Mouse (Mus musculus) heart, postnatal 25 days (tissue): ENCODE measurements at regions not wholly inside any gene's neighbourhood (a gene's known extent, or its start where the extent isn't known, plus 50 kb on each side); places are given as distances from the start of the nearest gene placed in this dataset.
A peak's percentile ranks its signal among the peaks of the same experiment; 100 is the strongest.
"Not testable (repeated sequence)": the region's sequence is repeated elsewhere in the genome, so short reads cannot be mapped to it uniquely, and the experiment has no call there.

ENCODE experiments used
- DNase-seq: peaks from one replicate; pipeline ENCODE4 v3.0.0; 2022; ENCODE audit warnings: low spot score
- intact Hi-C: fragments of 180-260 bp; cut with DNase I; formaldehyde crosslinking; loops from one replicate; pipeline ENCODE4 v1.15.1; 2025

DNA sequence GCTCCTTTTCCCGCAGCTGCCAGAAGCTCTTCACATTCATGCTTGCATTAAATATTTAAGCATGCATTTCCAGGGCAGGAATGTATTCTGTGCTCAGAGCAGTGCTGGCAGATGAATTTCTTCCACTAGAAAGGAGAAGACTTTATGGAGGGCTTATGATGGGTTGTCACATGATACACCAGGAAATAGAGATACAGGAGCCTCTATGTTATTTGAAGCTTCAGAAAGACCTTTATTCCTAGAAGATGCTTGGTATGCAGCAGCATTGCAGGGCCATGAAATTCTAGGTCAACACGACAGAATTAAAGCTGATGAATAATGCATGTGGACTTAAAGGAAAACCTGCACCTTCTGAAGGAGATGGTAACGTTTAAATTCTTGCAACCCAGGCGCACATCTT is 212.1 kb downstream of the Adgrg6 start:
- intact Hi-C loops, result no loop called here
- no peak for DNase-seq

DNA sequence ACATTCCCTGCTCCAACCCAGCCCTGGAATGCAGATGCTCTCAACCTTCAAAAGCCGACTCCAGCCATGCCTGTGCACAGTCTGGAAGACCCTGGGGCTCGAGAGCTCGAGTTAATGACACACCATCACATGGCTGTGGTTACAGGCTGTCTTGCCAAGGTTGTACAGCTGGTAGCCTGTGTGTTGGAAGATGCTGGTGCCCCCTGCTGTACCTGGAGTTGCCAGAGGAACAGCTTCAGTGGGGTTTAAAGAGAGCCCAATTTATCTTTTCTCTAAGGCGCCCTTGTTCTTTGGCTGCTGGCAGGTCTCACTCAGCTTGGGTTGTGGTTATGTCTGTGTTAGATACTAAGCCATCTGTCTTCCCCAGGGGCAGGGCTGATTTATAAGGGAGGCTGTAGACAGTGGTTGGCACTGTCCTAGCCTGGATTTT is 212.8 kb downstream of the Adgrg6 start:
- DNase-seq, result no peak
- intact Hi-C loops, result no loop called here

DNA sequence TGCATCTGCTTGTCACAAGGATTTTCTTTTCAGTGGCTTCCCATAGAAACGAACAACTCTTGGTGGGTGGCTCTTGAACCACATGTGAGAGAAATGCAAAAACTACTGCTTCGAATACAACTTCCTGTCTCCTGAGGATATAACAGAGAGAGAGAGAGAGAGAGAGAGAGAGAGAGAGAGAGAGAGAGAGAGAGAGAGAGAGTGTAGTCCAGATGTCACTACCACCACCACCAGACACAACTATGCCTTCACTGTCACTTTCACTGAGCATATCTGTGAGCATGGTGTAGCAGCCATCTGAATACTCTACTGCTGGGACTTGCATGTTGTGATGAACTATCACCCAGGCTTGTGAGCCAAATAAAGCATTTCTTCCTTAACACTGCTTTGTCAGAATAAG is 216.6 kb downstream of the Adgrg6 start:
- no peak for DNase-seq
- intact Hi-C loops, result no loop called here

DNA sequence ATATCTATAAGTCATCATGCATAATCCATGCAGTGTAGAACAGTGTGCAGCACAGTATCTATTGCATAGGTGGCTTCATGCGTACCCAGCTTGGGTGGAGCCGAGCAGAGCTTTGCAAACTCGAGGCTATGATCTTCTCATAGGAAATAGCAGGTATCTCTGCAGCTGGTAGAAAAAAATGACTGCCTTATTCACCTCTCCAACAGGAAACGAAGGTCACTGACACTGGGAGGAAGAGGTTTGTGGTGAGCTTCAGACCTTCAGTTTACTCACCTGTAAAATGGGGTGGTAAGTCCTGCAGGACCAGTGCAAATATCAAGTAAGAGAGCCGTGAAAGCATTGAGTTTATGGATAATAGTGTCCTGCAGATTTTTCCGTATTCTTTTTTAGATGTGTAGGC is 219.2 kb downstream of the Adgrg6 start:
- intact Hi-C loops, result no loop called here

DNA sequence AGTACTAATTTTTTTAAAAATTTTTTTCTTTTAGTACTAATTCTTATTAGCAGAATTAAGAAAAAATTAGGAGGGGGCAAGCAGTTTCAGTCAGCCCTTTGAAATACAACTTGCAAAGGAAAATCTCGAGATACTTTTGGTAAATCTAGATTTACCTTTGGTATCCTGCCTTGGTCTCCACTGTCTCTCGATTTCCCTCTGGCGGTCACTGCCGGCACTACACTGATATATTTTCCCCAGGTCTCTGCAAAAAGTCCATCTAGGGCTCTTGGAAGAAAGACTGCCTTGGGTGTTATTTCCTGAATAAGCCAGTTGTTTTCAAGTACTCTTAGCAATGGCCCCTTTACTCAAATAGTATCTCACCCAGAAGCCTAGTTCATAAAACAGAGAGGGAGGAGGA is 224.0 kb downstream of the Adgrg6 start:
- intact Hi-C loops, result loop anchor here (1.0 to 2.0 kb wide), 2 partner anchors 70 to 757 kb away; no protein-coding TSS in a partner anchor
- peak; percentile 20 for DNase-seq

More for the DNA sequence above, 219.2 kb downstream of the Adgrg6 start:
- no peak for DNase-seq

DNA sequence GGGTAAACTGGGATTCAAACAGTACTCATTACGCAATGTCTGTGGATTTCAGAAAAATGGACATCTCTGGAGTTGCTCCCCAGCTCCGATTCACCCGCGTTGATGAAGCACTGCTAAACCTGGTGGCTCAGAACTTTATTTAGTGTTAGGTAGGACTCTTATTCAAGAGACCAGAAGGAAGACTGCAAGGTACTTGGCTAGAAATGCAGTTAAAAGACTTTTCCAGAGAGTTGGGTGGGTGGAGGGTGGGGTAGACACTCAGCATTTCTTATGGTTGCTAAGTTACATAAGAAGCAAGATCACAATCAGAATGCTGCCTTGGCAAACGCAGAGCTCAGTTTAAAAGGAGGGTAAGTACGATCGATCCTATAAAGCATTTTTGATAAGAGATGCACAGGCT is 230.2 kb downstream of the Adgrg6 start:
- DNase-seq, result no peak
- intact Hi-C loops, result no loop called here

DNA sequence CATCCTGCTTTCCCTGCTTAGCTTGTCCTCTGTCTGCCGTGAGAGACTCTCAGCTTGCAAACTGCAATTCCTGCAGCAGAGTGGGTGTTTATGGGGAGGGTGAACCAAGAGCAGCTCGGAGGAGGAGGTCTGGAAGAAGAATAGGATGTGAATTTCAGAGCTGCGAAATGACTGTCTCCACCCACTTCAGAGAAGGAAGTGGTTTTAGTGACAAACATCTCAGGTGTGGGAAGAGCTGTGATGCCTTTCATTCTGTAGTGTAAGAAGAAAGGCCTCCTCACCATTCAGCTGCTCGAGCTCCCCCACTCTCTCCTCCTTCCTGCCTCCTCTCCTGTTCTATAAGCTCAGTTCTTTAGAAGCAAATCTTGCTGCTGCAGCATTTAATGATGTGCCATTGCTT is 230.9 kb downstream of the Adgrg6 start:
- DNase-seq, result no peak
- intact Hi-C loops, result no loop called here

DNA sequence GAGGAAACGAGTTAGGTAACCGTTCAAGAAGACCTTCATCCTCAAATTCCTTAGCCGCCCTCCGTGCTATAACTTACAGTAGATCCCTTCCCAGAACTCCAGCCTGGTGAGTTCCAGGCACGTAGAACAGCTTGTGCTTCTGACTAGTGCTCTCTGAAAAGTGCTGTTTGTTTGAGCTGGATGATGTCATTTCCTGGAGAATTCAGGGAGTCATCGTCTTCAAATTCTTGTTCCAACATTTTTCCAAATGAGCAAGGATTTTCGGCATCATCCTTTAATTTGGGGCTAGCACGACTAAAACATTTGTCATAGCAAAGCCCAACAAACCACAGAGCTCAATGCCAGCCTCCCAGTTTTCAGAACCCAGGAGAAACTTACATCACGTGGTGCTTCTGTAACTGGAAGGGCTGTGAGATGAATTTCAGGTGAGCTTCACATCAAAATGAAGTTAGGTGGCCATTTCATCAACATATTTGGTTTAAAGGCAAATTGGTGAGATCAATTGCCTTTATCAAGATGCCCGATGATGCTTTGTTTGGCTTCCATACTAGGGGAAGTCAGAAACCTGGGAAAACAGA is 231.4 kb downstream of the Adgrg6 start:
- DNase-seq, result no peak
- intact Hi-C loops, result no loop called here

DNA sequence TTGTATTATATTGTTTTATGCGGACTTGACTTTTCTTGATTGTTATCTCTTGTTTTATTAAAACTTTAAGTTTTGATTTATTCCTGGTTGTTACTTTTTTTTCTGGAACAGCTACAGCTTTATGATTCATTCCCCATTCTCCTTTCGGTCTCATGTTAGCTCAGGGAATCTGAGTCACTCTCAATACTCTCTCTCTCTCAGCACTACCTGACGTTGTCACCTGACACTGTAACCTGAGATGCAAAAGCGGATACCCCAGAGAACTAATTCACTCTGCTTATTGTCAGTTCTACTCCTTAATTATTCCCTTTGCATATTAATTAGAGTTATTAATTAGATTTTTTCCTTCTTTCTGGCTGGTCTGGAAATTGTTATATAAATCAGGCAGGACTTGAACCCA is 232.5 kb downstream of the Adgrg6 start:
- intact Hi-C loops, result no loop called here
- DNase-seq, result no peak

DNA sequence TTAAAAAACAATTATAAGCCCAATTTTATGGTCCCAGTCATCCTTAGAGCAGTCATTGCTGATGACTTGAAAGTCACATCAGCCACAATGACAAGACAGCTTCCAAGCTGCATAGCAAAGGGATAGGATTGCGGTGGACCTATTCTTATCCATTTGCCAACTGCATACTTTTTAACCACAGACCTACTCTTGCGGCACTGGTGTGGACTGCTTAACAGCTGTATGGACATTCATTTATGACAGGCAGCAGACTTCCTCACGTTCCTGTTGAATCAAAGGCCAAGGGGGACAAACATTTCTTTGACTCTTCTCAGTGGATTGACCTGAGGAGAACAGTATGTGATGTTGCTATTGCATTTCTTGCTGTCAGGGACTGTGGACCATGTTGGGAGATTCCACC is 233.5 kb downstream of the Adgrg6 start:
- no peak for DNase-seq
- intact Hi-C loops, result no loop called here

DNA sequence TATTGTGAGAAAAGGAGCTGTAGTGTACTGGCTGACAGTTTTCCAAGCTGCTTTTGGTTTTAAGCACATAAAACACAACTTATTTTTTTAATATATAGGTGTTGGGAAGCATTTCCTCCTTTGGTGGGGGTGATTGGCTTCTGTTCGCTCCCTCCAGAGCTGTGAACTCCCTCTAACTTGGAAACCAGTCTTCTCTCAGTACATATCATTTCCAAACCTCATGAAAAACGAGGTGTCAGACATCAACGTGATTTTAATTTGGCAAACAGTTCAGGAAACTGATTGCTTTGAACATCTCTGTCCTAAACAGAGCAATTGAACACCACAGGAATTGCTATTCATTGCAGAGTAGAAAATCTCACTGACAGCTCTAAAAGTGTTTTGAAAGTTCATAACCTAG is 238.6 kb downstream of the Adgrg6 start:
- no peak for DNase-seq
- intact Hi-C loops, result no loop called here

DNA sequence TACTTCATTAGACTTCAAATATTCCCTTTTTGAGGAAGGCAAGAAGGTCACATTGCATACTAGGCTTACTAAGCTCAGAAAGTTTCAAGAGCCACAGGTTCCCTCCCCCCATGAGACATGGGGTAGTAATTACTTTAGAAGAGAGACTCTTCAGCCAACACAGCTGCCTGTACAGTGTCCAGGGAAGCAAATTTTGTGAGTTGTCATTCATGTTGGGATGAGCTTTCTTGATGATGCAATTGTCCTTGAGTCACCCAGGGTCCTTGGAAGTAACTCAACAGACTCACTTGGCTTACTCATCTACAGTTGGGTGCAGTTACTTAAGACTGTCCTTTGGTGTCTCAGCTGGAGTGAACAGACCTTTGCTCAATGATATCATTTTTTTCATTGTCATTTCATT is 242.0 kb downstream of the Adgrg6 start:
- intact Hi-C loops, result no loop called here
- DNase-seq, result peak; percentile 5

DNA sequence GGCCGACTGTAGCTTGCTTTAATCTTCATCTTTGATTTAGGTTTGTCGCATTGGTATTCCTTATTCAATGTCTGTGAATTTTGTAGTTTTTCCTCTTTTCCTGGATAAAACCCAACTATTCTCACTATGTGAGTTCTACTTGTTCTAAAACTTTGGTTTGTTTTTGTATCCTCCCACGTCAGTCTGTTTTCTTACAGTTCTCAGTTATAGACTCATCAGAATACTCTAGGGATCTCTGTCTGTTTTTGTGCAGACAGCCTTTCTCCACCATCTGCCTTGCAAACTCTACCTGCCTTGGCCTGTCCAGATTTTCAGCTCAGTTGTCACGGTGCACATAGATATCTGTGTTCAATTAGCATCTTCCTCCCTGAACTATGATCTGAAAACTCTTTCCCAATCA is 249.3 kb downstream of the Adgrg6 start:
- intact Hi-C loops, result no loop called here

DNA sequence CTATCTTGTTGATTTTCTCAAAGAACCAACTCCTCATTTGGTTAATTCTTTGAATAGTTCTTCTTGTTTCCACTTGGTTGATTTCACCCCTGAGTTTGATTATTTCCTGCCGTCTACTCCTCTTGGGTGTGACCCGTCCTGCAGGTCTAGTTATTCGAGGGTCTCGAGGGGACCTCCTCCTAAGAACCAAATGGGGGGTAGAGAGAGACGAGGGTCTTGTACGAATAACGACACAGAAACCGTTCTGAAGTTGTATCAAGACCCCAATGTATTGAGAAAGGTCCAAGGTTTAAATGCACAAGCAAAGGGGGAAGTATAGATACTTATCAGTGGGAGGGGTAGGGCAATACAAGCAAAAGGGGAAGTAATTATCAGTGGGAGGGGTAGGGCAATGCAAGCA is 252.8 kb downstream of the Adgrg6 start:
- DNase-seq, intact Hi-C loops: not testable (repeated sequence)

More for the DNA sequence above, 249.3 kb downstream of the Adgrg6 start:
- no peak for DNase-seq

DNA sequence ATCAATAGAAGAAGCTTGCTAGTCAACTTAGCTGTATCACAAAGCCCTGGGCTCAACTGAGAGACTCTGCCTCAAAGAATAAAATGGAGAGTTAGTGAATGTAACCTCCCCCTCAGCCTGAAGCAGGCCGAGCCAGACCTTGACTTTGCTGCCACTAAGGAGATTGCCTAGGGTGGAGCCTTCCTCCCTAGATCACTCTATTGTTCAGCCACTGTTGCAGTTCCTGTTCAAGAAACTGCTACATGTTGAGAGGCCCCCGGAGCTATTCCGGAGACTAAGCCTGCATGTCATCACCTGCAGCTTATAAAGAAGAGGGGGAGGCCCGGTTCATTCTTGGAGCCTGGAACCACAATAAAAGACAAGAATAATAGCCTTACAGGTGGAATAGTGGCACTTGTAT is 257.9 kb downstream of the Adgrg6 start:
- no peak for DNase-seq
- intact Hi-C loops, result no loop called here

DNA sequence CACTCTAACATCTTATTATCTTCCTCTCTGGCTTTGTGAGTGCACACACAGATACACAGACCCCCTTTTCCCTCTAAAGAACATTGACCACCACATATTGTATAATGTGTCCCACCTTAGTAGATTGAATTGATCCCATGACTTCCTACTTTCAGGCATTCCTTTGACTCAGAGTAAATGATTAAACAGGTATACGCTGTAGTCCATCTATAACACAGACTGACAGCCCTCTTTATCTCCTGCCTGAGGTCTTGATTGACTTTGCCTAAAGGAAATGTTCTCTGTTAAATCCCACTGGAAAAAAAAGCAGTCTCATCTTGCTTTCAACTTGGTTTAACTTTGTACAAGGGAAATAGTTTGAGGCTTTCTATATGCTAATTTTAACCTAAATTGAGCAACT is 268.8 kb downstream of the Adgrg6 start:
- DNase-seq, result no peak
- intact Hi-C loops, result no loop called here

DNA sequence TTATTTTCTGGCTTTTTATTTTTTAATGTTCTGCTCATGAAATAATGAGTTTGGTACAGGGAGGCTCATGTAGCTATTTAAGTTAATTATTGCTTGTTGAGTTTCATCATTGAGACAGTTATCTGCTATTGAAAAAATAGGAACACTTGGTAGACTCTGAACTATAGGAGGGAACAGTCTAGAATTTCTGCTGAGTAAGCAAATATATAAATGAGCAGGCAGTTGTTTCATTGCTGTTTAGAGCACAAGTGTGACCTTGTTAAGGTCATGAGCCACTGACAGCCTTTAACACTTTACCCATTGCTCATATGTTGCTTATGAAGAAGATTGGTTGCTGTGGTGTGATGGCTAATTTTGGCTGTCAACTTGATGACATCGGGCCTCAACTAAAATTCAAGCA is 270.0 kb downstream of the Adgrg6 start:
- no peak for DNase-seq
- intact Hi-C loops, result no loop called here

DNA sequence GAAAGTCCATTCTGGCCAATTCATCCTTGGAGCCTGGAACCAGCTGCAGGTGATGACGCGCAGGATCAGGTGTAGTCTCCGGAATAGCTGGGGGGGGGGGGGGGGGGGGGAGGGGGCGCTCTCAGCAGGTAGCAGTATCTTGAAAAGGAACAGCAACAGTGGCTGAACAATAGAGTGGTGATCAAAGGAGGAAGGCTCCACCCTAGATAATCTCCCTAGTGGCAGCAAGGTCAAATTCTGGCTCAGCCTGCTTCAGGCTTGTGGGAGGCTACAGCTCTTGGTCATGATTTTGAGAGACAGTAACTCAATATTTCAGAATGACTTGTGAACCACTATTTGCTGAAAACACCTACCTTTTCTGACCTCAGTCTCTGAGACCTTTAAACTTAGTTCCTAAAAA is 275.5 kb downstream of the Adgrg6 start:
- intact Hi-C loops, result no loop called here
- DNase-seq, result no peak

DNA sequence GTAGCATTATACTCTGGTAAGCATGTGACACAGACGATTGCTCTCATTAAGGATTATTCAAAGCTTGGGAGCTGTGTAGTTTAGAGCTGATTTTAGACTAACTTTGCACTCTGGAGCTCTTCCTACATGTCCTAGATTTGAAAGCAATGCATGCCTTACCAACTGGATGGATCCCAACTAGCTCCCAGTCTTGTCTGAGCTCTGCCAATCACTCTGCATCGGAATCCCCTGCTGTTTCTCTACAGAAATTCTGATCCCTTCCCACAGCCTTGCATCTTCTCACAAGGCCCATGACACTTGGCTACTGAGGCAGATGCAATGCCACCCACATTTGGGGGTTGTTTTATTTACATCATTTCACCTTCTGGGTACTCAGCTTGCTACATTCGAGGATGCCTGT is 277.8 kb downstream of the Adgrg6 start:
- DNase-seq, result no peak
- intact Hi-C loops, result no loop called here

DNA sequence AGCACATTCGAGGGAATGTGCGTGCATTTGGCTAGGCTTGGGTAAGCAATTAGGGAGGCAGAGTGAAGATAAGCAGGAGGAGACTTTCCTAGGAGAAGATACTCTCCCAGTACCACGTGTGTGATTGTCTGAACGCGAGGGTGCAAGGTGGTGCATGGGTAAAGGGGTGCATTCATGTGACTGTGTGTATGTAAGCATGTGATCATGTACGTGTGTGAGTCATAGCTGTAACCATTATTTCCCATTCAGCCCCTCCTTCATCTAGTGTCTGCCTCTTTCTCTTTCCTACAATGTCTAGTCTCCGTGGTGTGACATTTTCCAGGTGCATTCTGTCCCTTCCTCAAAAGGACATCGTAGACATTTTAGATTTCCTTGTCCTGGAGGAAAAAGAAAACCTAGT is 273.8 kb downstream of the Hivep2 start:
- no peak for DNase-seq
- intact Hi-C loops, result no loop called here

DNA sequence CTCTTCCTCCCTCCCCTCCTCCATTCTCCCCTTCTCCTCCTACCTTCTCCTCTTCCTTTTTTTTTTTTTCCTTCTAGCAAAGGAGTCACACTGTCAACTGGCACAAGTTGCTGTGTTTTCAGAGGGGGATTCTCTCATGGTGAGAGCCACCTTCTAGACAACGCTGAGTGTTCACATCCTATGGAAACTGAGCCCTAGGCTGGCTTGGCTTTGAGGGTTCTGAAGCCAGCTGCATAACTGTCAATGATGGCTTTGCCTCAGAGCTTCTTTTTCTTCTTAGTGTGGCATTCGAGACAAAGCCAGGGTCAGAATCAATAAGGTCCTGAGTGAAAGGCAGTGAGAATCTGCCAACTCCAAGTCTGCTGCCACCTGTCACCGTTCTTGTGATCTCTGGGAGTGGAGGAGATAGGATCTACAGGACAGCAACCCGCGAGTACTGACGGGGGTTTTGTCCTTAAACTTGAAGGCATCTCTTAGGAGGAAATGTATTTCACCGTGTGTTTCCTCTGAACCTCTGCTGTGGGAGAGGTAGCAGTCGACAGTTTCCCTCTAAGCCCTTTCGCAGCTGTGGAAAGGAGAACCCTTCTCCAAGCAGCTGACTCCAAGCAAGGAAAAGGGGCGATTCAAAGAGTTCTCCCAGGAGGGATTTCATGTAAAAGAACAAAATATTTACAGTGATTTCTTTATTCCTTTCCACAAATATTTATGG is 269.2 kb downstream of the Hivep2 start:
- DNase-seq, result no peak
- intact Hi-C loops, result no loop called here

DNA sequence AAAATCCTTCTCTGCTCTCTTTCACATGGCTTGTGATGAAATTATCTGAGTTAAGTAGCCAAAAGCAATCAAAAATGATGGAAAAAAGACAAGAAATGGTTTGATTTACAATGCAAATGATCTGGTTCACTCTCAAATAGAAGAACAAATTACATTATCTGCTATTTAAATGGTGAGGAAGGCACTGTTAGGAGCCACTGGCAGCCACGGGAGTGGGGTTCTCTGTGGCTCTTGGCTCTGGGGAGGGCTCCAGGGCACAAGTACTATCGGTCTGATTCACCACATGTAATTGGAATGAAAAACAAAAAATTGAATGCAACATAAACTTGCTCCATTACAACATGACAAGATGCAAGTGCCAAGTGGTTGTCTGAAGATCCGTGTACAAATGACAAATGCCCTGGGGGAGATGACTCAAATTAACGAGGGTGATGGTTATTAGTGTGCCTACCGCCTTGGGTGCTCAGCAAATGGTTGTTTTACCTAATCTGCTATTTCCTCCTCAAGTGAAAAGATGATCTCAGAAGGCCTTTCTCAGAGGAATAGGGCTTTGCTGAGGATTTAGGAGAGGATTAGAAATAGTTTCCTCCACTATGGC is 268.2 kb downstream of the Hivep2 start:
- no peak for DNase-seq

More for the DNA sequence above, 268.2 kb downstream of the Hivep2 start:
- intact Hi-C loops, result no loop called here
